Mouse (Mus musculus) midbrain, embryonic 11.5 days (tissue): ENCODE measurements around the gene Grsf1. TPM values are rescaled to one million over a fixed set of nuclear protein-coding genes. Genes with fewer than 3 reads are reported as not detected.

Experiments
- ATAC-seq: fragments of 200-750 bp; cut with Nextera tagmentation; 2 replicates; pipeline ENCODE4 v1.8.0; 2017; ENCODE audit warnings: moderate TSS enrichment, moderate library complexity; ENCODE audit not compliant: low FRiP score
- DNase-seq: peaks from one replicate; pipeline ENCODE4 v3.0.0; 2015; ENCODE audit warnings: low spot score; ENCODE audit errors: missing footprints
- H3K27ac ChIP-seq: fragments of 300-500 bp; sonication (generic); 2 replicates; pipeline ENCODE4 v1.5.1; 2014; ENCODE audit warnings: low read depth, low read length
- H3K27me3 ChIP-seq: fragments of 300-500 bp; sonication (generic); 2 replicates; pipeline ENCODE4 v1.6.1; 2014; ENCODE audit warnings: mild to moderate bottlenecking, low read length, moderate library complexity, mixed read lengths; ENCODE audit not compliant: control insufficient read depth, insufficient read depth
- H3K36me3 ChIP-seq: fragments of 300-500 bp; sonication (generic); 2 replicates; pipeline ENCODE4 v1.6.1; 2014; ENCODE audit warnings: mild to moderate bottlenecking, low read length, moderate library complexity, mixed read lengths; ENCODE audit not compliant: control insufficient read depth, insufficient read depth
- H3K4me1 ChIP-seq: fragments of 300-500 bp; sonication (generic); 2 replicates; pipeline ENCODE4 v1.6.1; 2014; ENCODE audit warnings: low read length; ENCODE audit not compliant: control insufficient read depth, insufficient read depth
- H3K4me2 ChIP-seq: fragments of 300-500 bp; sonication (generic); 2 replicates; pipeline ENCODE4 v1.6.1; 2014; ENCODE audit warnings: mild to moderate bottlenecking, moderate library complexity
- H3K4me3 ChIP-seq: fragments of 300-500 bp; sonication (generic); 2 replicates; pipeline ENCODE4 v1.5.1; 2014; ENCODE audit warnings: low read depth, low read length
- H3K9ac ChIP-seq: fragments of 300-500 bp; sonication (generic); 2 replicates; pipeline ENCODE4 v1.6.1; 2014; ENCODE audit warnings: low read length
- H3K9me3 ChIP-seq: fragments of 300-500 bp; sonication (generic); 2 replicates; pipeline ENCODE4 v1.6.1; 2016; ENCODE audit warnings: low read length; ENCODE audit not compliant: control insufficient read depth
- WGBS: fragments of 180-500 bp; shearing (Covaris S2); extraction: QIAGEN DNeasy Blood & Tissue Kit; methylation state at CpG from one replicate; pipeline ENCODE4 v1.1.7; 2014; 5-methylcytosine and 5-hydroxymethylcytosine counted together
- polyA plus RNA-seq: library from polyadenylated mRNA; unstranded; fragments of >200 nt; fragmentation: Nextera tagmentation; extraction: Ambion mirVana; gene quantifications from 2 replicates; pipeline ENCODE4 v1.2.1, GENCODE M21; 2014

The Grsf1 gene
- polyA plus RNA-seq, result 102 and 109 TPM in 2 replicates

- H3K4me2 ChIP-seq, result peak within 1 kb of the TSS; percentile 58
- peak; percentile 99 for DNase-seq
- H3K9me3 ChIP-seq, result no peaks in the 10 kb centered on the region
- ATAC-seq, result peak; percentile 93
- peak within 1 kb of the TSS; percentile 91 for H3K27ac ChIP-seq
- under 1% methylated on average over 65 of the region's 127 CpGs for WGBS
- peaks cover 14% of the 10 kb centered on the region for H3K4me1 ChIP-seq
- peak within 1 kb of the TSS; percentile 95 for H3K4me3 ChIP-seq
- peaks cover 3% of the 10 kb centered on the region; the same call in 1 of the 2 replicates for H3K36me3 ChIP-seq
- peak within 1 kb of the TSS; percentile 97 for H3K9ac ChIP-seq
- H3K27me3 ChIP-seq, result no peaks in the 10 kb centered on the region
These were observed at the start of gene Grsf1 for GRCm38 (mm10) chr5:88675443-88676387. Grsf1 (minus strand) TSS chr5:88676171.

DNA sequence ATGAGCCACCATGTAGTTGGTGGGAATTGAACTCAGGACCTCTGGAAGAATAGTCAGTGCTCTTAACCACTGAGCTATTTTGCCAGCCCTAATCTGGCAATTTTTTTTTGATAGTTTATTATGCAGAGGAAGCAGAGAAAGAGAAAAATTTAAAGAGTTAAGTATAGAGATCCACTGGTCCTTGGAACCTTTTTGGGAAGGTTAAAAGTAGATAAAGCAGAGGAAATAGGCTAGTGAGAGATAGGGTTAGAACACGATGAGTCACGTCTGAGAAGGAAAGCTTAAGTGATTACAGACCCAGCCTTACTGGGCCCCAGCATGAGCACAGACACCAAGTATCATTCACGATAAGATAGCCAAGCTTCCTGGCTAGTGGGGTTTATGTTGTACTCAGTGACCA is 48.1 kb upstream of the Grsf1 start:
- Histone ChIP-seq H3K27ac (no peak overlapping the region), H3K4me2 (no peak overlapping the region), H3K36me3 (no peaks in the 10 kb centered on the region), H3K4me1 (peaks cover 12% of the 10 kb centered on the region), H3K9ac (no peak overlapping the region), H3K9me3 (no peaks in the 10 kb centered on the region), H3K27me3 (no peaks in the 10 kb centered on the region), H3K4me3 (no peak overlapping the region)
- DNase-seq (no peak), ATAC-seq (no peak)
- 73% methylated on average over 3 of the region's 3 CpGs for WGBS

DNA sequence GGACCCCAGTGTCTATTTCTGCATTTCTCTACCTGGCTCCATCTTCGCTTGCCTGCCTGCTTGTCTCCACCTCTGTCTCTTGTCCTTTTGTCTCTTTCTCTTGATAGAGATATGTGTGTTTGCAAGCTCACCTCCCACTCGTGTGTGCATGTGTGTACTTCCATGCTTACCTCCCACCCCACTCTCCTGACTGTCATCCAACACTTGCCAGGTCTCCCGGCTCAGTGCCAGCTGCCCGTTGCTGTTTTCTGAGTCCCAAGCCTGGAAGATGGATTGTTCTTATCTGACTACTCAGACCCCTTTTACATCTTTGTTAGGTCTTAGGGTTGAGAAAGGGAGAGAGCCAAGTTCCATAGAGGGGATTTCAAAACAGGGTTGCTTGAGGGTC is 46.2 kb upstream of the Grsf1 start:
- Histone ChIP-seq H3K9ac (peak overlapping the region; percentile 89), H3K27ac (no peak overlapping the region), H3K36me3 (no peaks in the 10 kb centered on the region), H3K9me3 (no peaks in the 10 kb centered on the region), H3K27me3 (no peaks in the 10 kb centered on the region), H3K4me3 (peak overlapping the region; percentile 75), H3K4me1 (peaks cover 12% of the 10 kb centered on the region), H3K4me2 (peak overlapping the region; percentile 94)
- ATAC-seq (no peak), DNase-seq (no peak)
- 47% methylated on average over 4 of the region's 4 CpGs for WGBS

- Histone ChIP-seq H3K9ac (peak overlapping the region; percentile 89), H3K4me2 (peak overlapping the region; percentile 94), H3K4me1 (peaks cover 12% of the 10 kb centered on the region), H3K9me3 (no peaks in the 10 kb centered on the region), H3K36me3 (no peaks in the 10 kb centered on the region), H3K27me3 (no peaks in the 10 kb centered on the region), H3K4me3 (peak overlapping the region; percentile 75), H3K27ac (no peak overlapping the region)
- peak; percentile 22 for ATAC-seq
- peak; percentile 91 for DNase-seq
- WGBS, result 3% methylated on average over 31 of the region's 31 CpGs
These were observed 45.7 kb upstream of the Grsf1 start for GRCm38 (mm10) chr5:88721565-88722212.

GRCm38 (mm10) chr5:88721003-88721475 is 45.1 kb upstream of the Grsf1 start:
- under 1% methylated on average over 30 of the region's 38 CpGs for WGBS
- DNase-seq, result no peak
- H3K4me1 ChIP-seq, result peaks cover 12% of the 10 kb centered on the region

GRCm38 (mm10) chr5:88720116-88721002 is 44.4 kb upstream of the Grsf1 start, which contains the start of gene Mob1b:
Mob1b (plus strand) TSS chr5:88720855.
- ATAC-seq (peak; percentile 98), DNase-seq (peak; percentile 100)
- H3K9me3 ChIP-seq, result no peaks in the 10 kb centered on the region
- peaks cover 12% of the 10 kb centered on the region for H3K4me1 ChIP-seq
- 1% methylated on average over 51 of the region's 54 CpGs for WGBS
- peak within 1 kb of the TSS; percentile 75 for H3K4me3 ChIP-seq
- H3K27ac ChIP-seq, result peak within 1 kb of the TSS; percentile 80
- H3K9ac ChIP-seq, result peak within 1 kb of the TSS; percentile 89
- no peaks in the 10 kb centered on the region for H3K36me3 ChIP-seq
- peak within 1 kb of the TSS; percentile 94 for H3K4me2 ChIP-seq
- no peaks in the 10 kb centered on the region for H3K27me3 ChIP-seq

More at GRCm38 (mm10) chr5:88721003-88721475, 45.1 kb upstream of the Grsf1 start:
- Histone ChIP-seq H3K9ac (peak overlapping the region; percentile 89), H3K4me2 (peak overlapping the region; percentile 94), H3K4me3 (peak overlapping the region; percentile 75), H3K27me3 (no peaks in the 10 kb centered on the region), H3K9me3 (no peaks in the 10 kb centered on the region), H3K27ac (peak overlapping the region; percentile 80), H3K36me3 (no peaks in the 10 kb centered on the region)
- peak; percentile 79 for ATAC-seq

- no peaks in the 10 kb centered on the region for H3K36me3 ChIP-seq
- no peak overlapping the region for H3K4me3 ChIP-seq
- H3K4me2 ChIP-seq, result no peak overlapping the region
- H3K27ac ChIP-seq, result no peak overlapping the region
- no peak overlapping the region for H3K9ac ChIP-seq
- H3K4me1 ChIP-seq, result peaks cover 6% of the 10 kb centered on the region
- no peaks in the 10 kb centered on the region for H3K9me3 ChIP-seq
- DNase-seq (no peak), ATAC-seq (no peak)
- H3K27me3 ChIP-seq, result no peaks in the 10 kb centered on the region
- 82% methylated on average over 2 of the region's 2 CpGs for WGBS
These were observed 41.0 kb upstream of the Grsf1 start for GRCm38 (mm10) chr5:88716983-88717382.

DNA sequence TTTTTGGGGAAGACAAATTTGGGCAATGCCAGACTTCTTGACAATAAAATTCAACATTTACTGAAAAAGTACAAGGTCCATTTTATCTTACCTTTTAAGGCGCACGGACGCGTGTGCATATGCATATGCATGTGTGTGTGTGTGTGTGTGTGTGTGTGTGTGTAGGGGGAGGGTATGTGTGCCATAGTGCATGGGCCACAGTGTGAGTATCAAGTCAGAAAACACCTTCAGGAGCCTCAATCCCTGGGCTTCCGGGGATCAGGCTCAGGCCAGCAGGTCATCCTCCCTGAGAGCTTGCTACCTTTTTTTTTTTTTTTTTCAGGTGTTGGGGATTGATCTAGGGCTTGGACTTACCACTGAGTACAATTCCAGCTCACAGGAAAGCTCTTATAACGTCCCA is 36.4 kb upstream of the Grsf1 start:
- no peak overlapping the region for H3K4me2 ChIP-seq
- WGBS, result 69% methylated on average over 6 of the region's 6 CpGs
- no peak overlapping the region for H3K27ac ChIP-seq
- no peak overlapping the region for H3K9ac ChIP-seq
- H3K36me3 ChIP-seq, result no peaks in the 10 kb centered on the region
- H3K4me3 ChIP-seq, result no peak overlapping the region
- peaks cover 13% of the 10 kb centered on the region for H3K4me1 ChIP-seq
- ATAC-seq, result no peak
- DNase-seq, result no peak
- no peaks in the 10 kb centered on the region for H3K27me3 ChIP-seq
- no peaks in the 10 kb centered on the region for H3K9me3 ChIP-seq
